Mouse (Mus musculus) embryonic facial prominence, embryonic 15.5 days (tissue): ENCODE measurements around the gene Ift27. TPM values are rescaled to one million over a fixed set of nuclear protein-coding genes. Genes with fewer than 3 reads are reported as not detected.

Experiments
- polyA plus RNA-seq: library from polyadenylated mRNA; unstranded; fragments of >200 nt; fragmentation: Nextera tagmentation; extraction: Ambion mirVana; gene quantifications from 2 replicates; pipeline ENCODE4 v1.2.1, GENCODE M21; 2015

The Ift27 gene
- polyA plus RNA-seq, 1 experiment from 2014 or later, result 97.3 TPM

Other genes with a start within 250 kb of the Ift27 start
- gene Txn2, start 245.1 kb downstream of the Ift27 start, polyA plus RNA-seq, result 225 and 235 TPM in 2 replicates
- 4.9 and 6.1 TPM in 2 replicates for gene Foxred2, start 217.4 kb downstream of the Ift27 start, polyA plus RNA-seq
- gene Eif3d, start 203.3 kb downstream of the Ift27 start, polyA plus RNA-seq, result 177 and 186 TPM in 2 replicates
- 0.04 TPM in 1 of 2 replicates, not detected in the other for gene Cacng2, start 54.1 kb downstream of the Ift27 start, polyA plus RNA-seq
- gene Pvalb, start 32.3 kb upstream of the Ift27 start, polyA plus RNA-seq, result not detected in 2 replicates
- gene Ncf4, start 70.7 kb upstream of the Ift27 start, polyA plus RNA-seq, result 4.7 and 6.2 TPM in 2 replicates
- gene Csf2rb2, start 131.6 kb upstream of the Ift27 start, polyA plus RNA-seq, result 1.2 and 1.5 TPM in 2 replicates
- 6.4 and 6.9 TPM in 2 replicates for gene Csf2rb, start 151.6 kb upstream of the Ift27 start, polyA plus RNA-seq
- 0.83 TPM in 1 of 2 replicates, not detected in the other for gene Tex33, start 221.8 kb upstream of the Ift27 start, polyA plus RNA-seq
- gene Tst, start 231.8 kb upstream of the Ift27 start, polyA plus RNA-seq, result 49.1 and 68.9 TPM in 2 replicates
- gene Mpst, start 232.3 kb upstream of the Ift27 start, polyA plus RNA-seq, result 2.8 and 4.1 TPM in 2 replicates